Mouse (Mus musculus) embryo, embryonic 11 days (tissue): Measurements from ENCODE around the gene Nrl.
A peak's percentile ranks its signal among the peaks of the same experiment; 100 is the strongest.

Source experiments
- DNase-seq: peaks from one replicate; pipeline ENCODE4 v3.0.0-alpha.2; 2015

Nrl gene

DNA sequence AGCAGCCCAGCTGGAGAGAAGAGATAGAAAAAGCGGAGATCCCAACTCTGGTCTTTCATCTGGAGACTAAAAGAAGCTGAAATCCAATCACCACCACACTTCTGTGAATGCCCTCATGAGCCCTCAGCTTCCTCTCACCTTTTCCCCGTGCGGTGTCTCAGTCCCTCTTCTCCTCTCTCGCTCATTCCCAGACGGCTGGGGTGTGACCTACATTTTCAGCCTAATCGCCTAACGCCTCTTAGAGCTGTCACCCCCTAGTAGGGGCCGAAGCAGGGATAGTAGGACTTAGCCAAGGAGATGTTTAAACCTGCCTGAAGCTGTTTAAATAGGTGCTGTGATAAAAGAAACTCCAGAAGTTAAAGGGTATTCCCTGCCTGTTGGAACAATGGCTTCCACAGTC is at the start of gene Nrl:
Nrl (minus strand) TSS at position 197 of the 400 bp plus-strand sequence.
- DNase-seq, result no peak

DNA sequence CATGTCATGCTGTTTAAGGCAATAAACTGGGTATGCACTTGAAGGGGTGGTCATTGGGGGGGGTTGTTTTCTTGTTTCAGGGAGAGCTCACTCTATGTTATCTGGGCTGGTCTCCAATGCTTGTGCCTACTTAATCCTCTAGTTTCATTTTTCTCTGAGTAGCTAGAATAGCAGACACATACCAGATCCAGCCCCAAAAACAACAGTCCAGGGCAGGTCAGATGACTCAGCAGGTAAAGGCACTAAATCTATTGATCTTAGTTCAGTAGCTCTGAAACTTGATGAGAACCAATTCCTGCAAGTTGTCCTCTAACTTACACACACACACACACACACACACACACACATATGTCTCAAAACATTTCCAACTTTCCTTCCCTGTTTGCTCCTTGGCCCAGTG is 47.0 kb upstream of the Nrl start:
- no peak for DNase-seq

DNA sequence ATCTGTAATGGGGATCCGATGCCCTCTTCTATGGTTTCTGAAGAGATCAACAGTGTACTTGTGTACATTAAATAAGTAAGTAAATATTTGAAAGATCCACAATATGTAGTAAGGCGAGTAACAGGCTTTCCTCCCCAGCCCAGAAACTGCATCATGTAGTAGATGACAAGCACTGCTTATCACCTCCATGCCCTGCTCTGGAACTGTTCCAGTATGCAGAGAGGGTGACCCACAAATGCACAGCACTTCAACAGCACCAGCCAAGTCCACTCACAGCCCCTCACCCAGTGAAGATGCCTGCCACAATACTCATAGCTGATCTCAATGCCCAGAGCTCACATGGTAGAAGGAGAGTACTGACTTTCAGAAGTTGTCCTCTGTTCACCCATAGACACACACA is 45.8 kb upstream of the Nrl start:
- no peak for DNase-seq

DNA sequence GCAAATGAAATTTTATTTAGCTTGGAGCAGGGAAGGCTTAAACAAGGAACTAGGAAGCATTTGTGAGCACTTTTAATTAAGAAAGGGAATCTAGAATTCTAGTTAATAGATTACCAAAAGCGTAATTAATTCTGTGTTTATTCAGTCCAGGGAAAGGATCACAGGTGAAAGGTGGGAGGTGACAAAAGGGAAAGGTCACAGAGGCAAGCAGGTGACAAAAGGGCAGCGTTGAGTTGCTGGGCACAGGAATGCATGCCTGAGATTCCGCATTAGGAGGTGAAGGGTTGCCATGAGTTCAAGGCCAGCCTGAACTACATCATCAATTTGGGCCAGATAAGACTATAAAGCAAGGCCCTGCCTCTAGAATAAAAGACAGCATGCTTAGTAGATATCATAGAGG is 42.7 kb upstream of the Nrl start:
- no peak for DNase-seq

DNA sequence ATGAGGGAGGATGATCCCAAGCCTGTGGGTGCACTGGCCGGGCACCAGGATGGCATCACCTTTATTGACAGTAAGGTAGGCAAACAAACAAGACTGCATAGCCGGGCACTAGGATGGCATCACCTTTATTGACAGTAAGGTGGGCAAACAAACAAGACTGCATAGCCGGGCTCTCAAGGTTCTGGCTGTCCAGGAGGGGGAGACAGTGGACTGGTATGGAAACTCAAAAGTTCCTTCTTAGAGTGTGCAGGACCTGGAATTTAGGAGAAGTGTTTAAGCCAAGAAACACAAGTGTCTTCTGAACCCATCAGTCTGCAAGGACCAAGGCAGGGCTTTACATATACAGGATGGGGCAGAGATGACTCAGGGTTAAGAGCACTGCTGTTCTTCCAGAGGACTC is 41.0 kb upstream of the Nrl start:
- no peak for DNase-seq

DNA sequence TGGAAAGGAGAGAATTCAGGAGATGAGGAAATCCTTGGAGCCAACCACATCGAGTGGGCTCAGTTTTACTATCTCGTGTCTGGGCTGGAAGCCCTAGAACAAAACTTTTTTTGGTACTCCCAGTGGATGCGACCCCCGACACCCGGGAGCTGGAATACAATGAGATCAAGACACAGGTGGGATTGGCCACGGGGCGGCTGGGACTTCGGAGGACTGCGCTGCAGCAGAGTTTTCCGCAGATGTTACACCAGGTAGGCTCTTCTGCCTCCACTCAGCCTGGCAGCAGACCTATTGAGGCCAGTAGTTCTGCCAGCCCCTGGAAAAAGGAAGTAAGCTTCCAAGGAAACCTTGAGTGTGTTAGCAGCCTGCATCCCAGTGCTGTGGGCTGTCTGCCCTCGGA is 38.5 kb upstream of the Nrl start:
- DNase-seq, result no peak

DNA sequence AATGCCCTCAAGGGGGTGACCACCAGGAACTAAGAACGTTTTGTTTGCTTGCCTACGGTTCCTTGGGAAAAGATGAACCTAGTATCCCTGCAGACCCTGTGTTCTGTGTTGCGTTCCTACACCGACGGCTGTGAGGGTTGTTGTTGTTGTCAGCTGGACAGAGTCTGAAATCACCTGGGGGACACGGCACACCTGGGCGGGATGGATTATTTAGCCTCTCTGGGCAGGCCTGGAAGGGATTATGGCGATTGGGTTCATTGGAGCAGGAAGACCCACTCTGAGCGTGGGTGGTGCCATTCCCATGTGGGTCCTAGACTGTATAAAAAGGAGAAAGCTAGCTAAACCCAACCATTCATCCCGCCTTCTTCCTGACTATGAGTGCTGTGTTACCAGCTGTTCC is 37.1 kb upstream of the Nrl start:
- DNase-seq, result no peak

DNA sequence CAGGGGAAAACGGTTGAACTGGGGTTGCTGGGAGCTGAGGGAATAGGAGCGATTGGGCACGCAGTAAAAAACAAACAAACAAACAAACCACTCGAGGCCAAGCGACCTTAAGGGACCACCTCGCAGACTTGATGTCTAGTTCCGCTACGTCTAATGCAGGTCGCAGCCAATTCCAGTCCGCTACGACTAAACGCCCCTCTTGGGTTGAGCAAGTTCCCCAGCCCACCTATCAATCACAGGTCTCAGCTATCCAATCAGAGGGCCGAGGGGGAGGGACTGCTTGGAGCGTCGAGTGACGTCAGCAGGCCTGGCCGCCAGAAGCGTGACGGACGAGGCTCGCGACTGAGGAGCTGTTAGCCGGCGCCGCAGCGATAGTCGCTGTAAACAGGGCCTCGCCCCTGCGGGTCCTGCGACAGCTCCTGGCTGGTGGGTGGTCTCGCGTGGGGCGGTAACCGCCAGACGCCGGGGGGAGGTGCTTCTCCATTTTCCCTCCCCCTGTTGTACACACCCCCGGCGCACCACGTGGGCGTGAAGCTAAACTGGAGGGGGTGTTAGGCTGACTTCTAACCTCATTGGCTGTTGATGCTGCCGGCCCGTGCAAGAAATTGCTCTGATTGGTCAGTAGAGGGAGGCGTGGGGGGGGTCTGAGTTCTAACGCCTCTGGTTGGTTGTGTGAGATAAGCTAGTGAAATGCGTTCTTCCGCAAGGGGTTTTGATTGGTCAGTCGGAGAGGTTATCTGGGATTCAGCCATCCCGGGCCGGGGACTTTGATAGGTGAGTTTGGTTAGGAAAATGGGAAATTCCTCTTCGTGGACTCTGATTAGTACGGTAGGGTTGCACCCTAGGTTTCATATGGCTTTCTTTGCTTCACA is 35.7 kb upstream of the Nrl start, which contains the start of gene A730061H03Rik:
A730061H03Rik (minus strand) TSS at position 205 of the 872 bp plus-strand sequence.
- peak; percentile 98 for DNase-seq

DNA sequence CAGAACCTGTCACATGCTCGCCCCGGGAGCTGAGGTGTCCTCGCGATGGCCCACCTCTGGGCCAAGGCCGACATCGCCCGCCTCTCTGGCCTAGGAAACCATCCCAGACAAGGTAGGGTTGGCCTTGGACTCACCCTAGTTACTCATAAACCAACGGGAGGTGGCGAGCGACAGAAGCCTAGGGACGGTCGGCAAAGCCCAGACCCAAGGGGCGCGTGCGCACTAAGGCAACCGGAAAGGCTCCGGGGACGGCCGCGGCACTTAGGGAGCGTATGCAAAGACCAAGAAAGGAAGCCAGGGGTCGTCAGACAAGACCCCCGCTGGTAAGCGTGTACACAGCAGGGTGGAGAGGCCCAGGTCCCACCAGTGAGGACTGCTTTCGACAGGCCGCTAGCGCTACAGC is 35.0 kb upstream of the Nrl start, which contains the start of gene Dcaf11:
Dcaf11 (plus strand) TSS at position 208 of the 403 bp plus-strand sequence.
- DNase-seq, result peak; percentile 97

DNA sequence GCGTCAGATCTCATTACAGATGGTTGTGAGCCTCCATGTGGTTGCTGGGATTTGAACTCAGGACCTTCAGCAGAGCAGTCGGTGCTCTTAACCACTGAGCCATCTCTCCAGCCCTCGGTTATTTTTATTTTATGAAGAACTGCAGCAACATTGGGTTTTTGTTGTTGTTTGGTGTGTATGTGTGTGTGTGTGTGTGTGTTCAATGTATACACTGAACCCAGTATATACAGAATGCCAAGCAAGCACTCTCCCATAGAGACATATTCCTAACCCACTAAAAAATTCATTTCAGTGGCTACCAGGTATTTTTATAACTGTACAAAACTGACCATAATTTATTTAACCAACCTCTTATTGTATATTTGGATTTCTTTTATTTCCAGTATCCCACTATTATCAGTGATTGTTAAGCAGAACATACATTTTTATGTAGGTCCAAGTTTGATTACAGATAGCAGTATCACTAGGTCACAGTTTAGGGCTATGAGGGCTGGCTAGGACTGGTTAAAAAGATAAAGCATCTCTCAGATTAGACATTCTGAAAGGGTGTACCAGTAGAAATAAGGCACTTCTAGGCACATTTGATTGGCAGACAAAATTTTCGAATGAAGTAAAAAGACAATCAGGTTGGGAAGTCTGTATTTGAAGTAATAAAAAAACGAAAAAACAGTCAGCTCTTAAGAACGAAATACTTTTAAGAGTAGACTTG is 34.1 kb upstream of the Nrl start:
- no peak for DNase-seq

DNA sequence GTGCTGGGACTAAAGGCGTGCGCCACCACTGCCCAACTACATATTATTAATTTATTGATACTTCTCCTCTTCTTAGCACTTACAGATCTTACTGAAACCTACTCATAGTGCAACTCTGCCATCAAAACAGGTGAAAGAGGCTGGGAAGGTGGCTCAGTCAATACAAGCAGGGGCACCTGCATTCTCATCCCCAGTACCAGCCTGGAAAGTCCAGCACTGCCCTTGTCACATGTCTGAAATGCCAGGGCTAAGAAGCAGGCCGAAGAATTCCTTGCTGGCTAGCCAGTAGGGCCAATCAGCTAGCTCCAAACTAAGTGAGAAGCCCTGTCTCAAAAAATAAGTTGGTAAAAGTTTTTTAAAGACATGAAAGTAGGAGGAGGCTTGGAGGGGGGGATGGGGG is 32.8 kb upstream of the Nrl start:
- no peak for DNase-seq

DNA sequence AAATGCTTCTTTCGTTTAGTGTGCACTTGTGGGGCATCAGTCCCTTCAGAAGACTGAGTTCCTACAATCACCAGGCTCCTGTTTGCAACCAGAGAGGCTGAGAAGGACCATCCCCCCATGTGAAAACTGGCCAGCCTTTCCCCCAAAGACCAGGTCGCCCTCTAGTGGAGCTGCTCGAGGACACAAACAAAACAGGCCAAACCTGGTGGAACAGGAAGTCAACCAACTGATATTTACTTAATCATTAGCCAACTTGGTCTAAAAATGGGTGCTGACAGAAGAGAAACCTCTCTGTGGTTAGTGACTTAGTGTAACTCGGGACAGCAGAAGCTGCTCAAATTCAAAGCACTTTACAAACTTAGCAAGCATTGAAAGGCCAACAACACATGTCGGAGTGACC is 32.2 kb upstream of the Nrl start:
- peak; percentile 85 for DNase-seq

DNA sequence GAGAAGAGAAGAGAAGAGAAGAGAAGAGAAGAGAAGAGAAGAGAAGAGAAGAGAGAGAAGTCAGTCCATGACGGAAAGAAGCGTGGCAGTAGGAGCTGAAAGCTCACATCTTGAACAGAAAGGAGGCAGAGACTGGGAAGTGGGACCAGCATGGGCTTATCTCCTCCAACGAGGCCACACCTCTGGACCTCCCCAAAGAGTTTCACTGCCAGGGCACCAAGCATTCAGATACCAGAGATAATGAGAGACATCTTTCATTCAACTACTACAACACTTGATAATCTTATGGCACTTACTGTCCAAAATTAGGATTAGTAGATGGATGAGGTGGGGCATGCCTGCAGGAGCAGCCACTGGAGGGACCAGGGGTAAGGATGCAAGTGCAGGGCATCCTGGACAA is 31.0 kb upstream of the Nrl start:
- DNase-seq, result no peak

DNA sequence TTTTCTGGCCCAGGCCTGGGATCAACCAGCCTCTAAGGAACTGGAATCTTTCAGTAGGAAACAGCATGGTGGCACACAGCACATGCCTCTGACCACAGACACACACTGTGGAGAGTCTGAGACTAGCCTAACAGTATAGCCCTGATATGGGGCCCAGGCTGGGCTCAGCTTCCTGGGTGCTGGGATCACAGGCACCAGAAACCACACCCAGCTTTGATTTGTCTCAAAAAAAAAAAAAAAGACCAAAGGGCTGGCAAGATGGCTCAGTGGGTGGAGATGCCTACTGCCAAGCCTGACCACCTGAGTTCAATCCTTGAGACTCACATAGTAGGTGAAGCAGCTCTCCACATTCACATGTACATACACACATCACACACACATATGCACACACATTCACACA is 29.9 kb upstream of the Nrl start:
- no peak for DNase-seq

DNA sequence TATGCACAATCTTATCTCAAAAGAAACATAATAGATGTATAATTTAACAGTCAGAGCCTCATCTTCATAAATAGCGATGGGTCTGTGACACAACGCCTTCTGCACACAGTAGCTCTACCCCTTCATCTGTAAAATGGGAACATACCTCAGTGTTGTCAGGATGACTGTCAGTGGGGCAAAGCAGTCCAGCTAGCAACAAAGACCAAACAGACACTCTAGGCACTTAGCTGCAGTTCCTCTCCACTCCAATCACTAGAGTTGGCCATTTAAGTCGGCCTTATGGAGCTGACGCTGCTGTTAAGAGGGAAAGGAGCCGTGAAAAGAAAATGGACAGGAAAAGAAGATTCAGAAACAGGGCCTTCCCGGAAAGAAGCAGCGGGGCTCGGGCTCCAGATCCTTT is 27.0 kb upstream of the Nrl start:
- no peak for DNase-seq

DNA sequence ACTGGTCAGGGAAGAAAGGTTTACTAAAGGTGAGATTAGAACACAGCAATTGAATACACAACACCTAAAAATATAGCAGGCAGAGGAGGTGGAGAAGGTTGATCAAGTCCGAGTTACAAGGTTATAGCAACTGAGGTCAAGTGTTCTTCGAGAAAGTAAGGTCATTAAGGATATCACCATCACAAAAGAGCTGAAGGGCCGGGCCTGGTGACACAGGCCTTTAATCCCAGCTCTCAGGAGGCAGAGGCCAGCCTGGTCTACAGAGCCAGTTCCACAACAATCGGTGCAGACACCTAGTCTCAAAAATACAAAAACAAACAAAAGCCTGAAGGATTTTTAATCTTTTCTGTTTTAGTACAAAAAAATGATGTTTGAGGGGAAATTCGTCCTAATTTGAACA is 26.6 kb upstream of the Nrl start:
- no peak for DNase-seq

DNA sequence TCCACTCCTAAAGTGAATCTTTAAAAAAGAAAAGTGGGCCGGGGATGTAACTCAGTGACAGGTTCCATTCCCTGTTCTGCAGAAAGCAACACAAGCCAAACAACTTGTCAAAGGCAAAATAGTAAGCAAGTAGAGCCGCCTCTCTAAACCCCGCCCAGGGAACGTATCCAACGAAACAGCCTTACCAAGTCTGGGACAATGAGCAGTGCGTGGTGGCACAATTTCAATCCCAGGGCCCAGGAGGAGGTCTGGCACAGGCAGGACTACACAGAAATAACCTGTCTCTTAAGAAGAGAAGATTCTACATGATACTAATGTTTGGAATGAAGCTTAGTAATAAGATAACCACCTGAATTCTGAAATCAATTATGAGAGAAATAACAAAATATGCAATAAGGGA is 25.4 kb upstream of the Nrl start:
- DNase-seq, result no peak

DNA sequence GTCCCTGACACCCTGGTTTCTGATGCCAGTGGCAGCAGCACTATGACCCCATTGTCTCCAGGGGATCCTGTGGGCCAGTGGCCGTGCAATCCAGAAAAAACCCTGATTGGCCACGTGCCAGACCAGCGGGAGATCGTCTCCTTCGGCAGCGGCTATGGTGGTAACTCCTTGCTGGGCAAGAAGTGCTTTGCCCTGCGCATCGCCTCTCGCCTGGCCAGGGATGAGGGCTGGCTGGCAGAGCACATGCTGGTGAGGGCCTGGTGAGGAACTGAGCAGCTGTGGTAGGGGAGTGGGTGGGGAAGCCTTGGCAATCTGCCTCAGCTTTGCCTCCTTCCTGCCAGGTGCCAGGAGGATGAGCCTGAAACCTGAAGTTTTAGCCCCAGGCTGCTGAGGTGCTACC is 19.6 kb upstream of the Nrl start:
- DNase-seq, result no peak

DNA sequence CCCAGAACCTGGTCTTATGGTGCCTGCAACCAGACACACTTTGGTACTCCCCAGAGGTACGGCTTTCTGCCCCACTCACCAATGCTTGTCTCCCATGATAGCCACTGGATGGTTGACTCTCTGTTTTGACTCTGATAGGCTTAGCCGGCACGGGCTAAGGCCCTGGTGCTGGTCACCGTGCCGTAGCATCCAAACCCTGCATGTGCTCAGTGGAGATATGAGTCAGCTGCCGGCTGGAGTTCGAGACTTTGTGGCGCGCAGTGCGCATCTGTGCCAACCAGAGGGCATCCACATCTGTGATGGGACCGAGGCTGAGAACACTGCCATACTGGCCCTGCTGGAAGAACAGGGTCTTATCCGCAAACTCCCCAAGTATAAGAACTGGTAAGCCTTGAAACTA is 17.5 kb upstream of the Nrl start:
- no peak for DNase-seq

DNA sequence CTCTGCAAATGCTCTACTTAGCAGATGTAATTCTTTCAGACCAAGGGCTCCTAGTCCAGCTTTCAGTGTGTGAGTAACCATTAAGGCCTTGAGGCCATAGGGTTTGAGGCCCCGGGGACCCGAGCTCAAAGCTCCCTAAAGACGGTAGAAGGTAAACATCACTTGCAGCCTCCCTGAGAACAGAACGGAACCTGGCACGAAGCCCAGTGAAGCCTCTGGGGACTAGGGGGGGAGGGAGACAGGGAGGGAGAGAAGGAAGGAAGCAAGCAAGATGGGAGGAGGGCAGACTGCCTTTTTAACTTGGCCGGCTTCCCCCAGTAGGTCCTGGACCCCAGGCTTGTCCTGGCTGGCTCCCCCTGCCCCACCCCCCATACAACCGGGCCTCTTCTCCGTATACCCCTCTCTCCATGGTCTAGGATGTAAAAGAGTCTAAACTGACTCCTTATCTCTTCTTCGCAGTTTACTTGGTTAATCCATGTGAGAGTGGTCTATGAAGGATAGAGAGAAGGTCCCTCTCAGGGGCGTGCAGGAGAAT is 16.1 kb upstream of the Nrl start:
- peak; percentile 67 for DNase-seq

DNA sequence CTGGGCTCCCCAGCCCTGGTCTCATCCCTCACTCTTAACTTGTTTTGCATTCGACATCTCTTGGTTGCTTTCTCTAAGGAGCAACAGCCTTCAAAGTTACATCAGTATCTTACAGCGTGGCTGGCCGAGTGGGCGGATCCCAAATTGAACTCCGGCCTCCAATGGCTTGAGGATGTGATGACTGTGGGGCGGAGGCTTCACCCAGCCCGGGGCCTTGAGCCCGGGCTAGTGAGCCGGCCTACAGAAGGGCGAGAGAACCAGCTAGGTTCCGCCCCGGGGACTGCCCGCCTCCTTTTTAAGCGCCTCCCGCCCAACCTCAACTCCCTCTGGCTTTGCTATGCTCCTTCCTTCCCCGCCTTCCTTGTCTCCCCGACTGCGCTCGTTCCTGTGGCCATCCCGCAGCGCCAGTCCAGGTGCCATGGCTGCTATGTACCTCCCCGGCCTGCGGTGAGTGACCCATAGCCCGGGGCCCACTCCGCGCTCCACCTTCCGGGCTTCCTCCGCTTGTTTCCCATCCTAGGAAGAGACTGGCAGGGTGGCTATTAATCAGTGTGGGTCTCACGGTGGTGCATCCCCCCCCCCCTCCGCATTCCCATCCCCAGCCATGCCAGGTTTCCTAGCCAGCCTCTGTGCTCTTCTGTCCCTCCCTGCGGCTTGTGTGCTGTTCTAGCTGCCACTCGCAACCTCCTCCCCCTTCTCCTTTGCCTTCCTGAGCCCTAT is 15.4 kb upstream of the Nrl start, which contains the start of gene Pck2:
Pck2 (plus strand) TSS at position 200 of the 720 bp plus-strand sequence.
- DNase-seq, result peak; percentile 92

DNA sequence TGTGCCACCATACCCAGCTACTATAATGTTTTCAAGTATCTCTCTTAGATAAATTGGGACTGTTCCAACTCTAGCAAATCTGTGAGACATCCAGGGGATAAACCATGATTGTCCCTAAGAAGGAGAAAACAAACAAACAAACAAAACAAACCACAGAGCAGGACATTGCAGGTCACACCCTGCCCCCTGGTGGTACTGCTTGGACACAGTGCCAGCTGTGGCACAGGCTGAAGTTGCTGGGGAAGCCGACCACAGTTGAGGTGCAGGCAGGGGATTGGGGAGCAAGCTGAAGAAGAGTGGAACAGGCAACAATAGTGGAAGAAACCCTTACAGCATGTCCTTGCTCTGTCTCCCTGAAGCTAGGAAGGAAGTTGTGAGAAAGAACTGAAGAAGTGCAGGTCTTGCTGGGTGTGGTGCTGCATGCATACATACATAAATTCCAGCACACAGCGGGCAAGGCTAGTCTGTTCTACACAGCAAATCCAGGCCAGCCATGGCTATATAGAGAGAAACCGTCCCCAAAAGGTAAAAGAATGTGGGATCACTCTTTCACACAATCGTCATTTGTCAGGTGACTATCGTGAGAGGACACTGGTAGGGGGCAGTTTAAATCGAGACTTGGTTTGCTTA is 11.4 kb upstream of the Nrl start:
- DNase-seq, result peak; percentile 57

DNA sequence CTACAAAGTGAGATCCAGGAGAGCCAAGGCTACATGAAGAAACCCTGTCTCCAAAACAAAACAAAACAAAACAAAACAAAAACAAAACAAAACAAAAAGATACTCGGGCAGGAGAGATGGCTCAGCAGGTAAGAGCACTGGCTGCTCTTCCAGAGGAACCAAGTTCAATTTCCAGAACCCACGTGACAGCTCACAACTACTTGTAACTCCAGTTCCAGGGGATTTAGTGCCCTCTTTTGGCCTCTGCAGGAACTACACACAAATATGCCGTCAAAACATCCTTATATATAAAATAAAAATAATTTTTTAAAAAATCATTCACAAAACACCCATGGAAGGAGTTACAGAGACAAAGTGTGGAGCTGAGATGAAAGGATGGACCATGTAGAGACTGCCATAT is 3.2 kb upstream of the Nrl start:
- peak; percentile 56 for DNase-seq
